Mouse (Mus musculus) neural tube, embryonic 12.5 days (tissue): ENCODE measurements at regions not wholly inside any gene's neighbourhood (a gene's known extent, or its start where the extent isn't known, plus 50 kb on each side); places are given as distances from the start of the nearest gene placed in this dataset.

Experiments
- ATAC-seq: fragments of 200-750 bp; cut with Nextera tagmentation; 2 replicates; pipeline ENCODE4 v1.8.0; 2017; ENCODE audit warnings: low read depth, mild to moderate bottlenecking, moderate TSS enrichment, moderate library complexity; ENCODE audit not compliant: low FRiP score
- H3K27ac ChIP-seq: fragments of 300-500 bp; sonication (generic); 2 replicates; pipeline ENCODE4 v1.5.1; 2016
- H3K27me3 ChIP-seq: fragments of 300-500 bp; sonication (generic); replicated peaks from 2 replicates; pipeline ENCODE4 v1.6.1; 2016; ENCODE audit warnings: mild to moderate bottlenecking
- H3K36me3 ChIP-seq: fragments of 300-500 bp; sonication (generic); 2 replicates; pipeline ENCODE4 v1.6.1; 2016; ENCODE audit warnings: mild to moderate bottlenecking
- H3K4me1 ChIP-seq: fragments of 300-500 bp; sonication (generic); 2 replicates; pipeline ENCODE4 v1.6.1; 2016
- H3K4me2 ChIP-seq: fragments of 300-500 bp; sonication (generic); replicated peaks from 2 replicates; pipeline ENCODE4 v1.6.1; 2016; ENCODE audit warnings: mild to moderate bottlenecking
- H3K4me3 ChIP-seq: fragments of 300-500 bp; sonication (generic); 2 replicates; pipeline ENCODE4 v1.5.1; 2016
- H3K9ac ChIP-seq: fragments of 300-500 bp; sonication (generic); 2 replicates; pipeline ENCODE4 v1.6.1; 2016; ENCODE audit warnings: mild to moderate bottlenecking
- H3K9me3 ChIP-seq: fragments of 300-500 bp; sonication (generic); 2 replicates; pipeline ENCODE4 v1.6.1; 2016; ENCODE audit warnings: mild to moderate bottlenecking
- WGBS: fragments of 180-500 bp; shearing (Covaris S2); methylation state at CpG from one replicate; pipeline ENCODE4 v1.1.7; 2016; 5-methylcytosine and 5-hydroxymethylcytosine counted together

- 31% methylated on average over 18 of the region's 18 CpGs for whole genome bisulfite sequencing
- peak; percentile 46; the same call in 1 of the 2 replicates for ATAC-seq
- Histone ChIP-seq H3K27ac (no peak overlapping the region), H3K9me3 (no peaks in the 10 kb centered on the region), H3K4me1 (peaks cover 32% of the 10 kb centered on the region), H3K27me3 (0 out of 2 replicates have a peak, but pooled peaks cover 7% of the 10 kb centered on the region), H3K4me3 (no peak overlapping the region), H3K9ac (no peak overlapping the region), H3K36me3 (no peaks in the 10 kb centered on the region), H3K4me2 (peak overlapping the region; percentile 17; the same call in 1 of the 2 replicates)
These were observed 220.0 kb upstream of the Tmem45b start for GRCm38 (mm10) chr9:31684099-31684811.

GRCm38 (mm10) chr9:31683302-31684081 lies 219.2 kb upstream of the Tmem45b start:
- Histone ChIP-seq H3K36me3 (no peaks in the 10 kb centered on the region), H3K27me3 (0 out of 2 replicates have a peak, but pooled peaks cover 7% of the 10 kb centered on the region), H3K9ac (no peak overlapping the region), H3K9me3 (no peaks in the 10 kb centered on the region), H3K27ac (no peak overlapping the region), H3K4me1 (peaks cover 28% of the 10 kb centered on the region), H3K4me3 (no peak overlapping the region), H3K4me2 (peak overlapping the region; percentile 31)
- WGBS = 5% methylated on average over 19 of the region's 19 CpGs
- ATAC-seq = no peak

GRCm38 (mm10) chr9:31682893-31683292 lies 218.6 kb upstream of the Tmem45b start:
- H3K9me3 ChIP-seq = no peaks in the 10 kb centered on the region
- H3K4me2 ChIP-seq = peak overlapping the region; percentile 31; the same call in 1 of the 2 replicates
- H3K4me1 ChIP-seq = peaks cover 22% of the 10 kb centered on the region
- 0 out of 2 replicates have a peak, but pooled peaks cover 7% of the 10 kb centered on the region for H3K27me3 ChIP-seq
- no peak for ATAC-seq
- no peaks in the 10 kb centered on the region for H3K36me3 ChIP-seq
- 30% methylated on average over 6 of the region's 6 CpGs for WGBS
- H3K9ac ChIP-seq = no peak overlapping the region
- H3K27ac ChIP-seq = no peak overlapping the region
- H3K4me3 ChIP-seq = no peak overlapping the region

- Histone ChIP-seq H3K27me3 (no peaks in the 10 kb centered on the region), H3K4me2 (no peak overlapping the region), H3K27ac (no peak overlapping the region), H3K36me3 (no peaks in the 10 kb centered on the region), H3K4me1 (no peaks in the 10 kb centered on the region), H3K9ac (no peak overlapping the region), H3K9me3 (no peaks in the 10 kb centered on the region), H3K4me3 (no peak overlapping the region)
- no peak for ATAC-seq
These were observed 212.9 kb upstream of the Tmem45b start for GRCm38 (mm10) chr9:31677150-31677549.

GRCm38 (mm10) chr9:31659026-31659425 lies 194.8 kb upstream of the Tmem45b start:
- Histone ChIP-seq H3K4me1 (no peaks in the 10 kb centered on the region), H3K9me3 (no peaks in the 10 kb centered on the region), H3K4me3 (no peak overlapping the region), H3K27me3 (no peaks in the 10 kb centered on the region), H3K27ac (no peak overlapping the region), H3K9ac (no peak overlapping the region), H3K4me2 (no peak overlapping the region), H3K36me3 (no peaks in the 10 kb centered on the region)
- no peak for ATAC-seq
- WGBS = 78% methylated on average over 2 of the region's 2 CpGs

GRCm38 (mm10) chr9:31657612-31658011 lies 193.3 kb upstream of the Tmem45b start:
- no peak for ATAC-seq
- no peak overlapping the region for H3K4me2 ChIP-seq
- H3K9ac ChIP-seq = no peak overlapping the region
- H3K27ac ChIP-seq = no peak overlapping the region
- H3K4me1 ChIP-seq = no peaks in the 10 kb centered on the region
- no peaks in the 10 kb centered on the region for H3K36me3 ChIP-seq
- no peaks in the 10 kb centered on the region for H3K9me3 ChIP-seq
- 94% methylated on average over 4 of the region's 4 CpGs for WGBS
- no peak overlapping the region for H3K4me3 ChIP-seq
- no peaks in the 10 kb centered on the region for H3K27me3 ChIP-seq

GRCm38 (mm10) chr9:31656676-31657075 lies 192.4 kb upstream of the Tmem45b start:
- Histone ChIP-seq H3K4me1 (no peaks in the 10 kb centered on the region), H3K27me3 (no peaks in the 10 kb centered on the region), H3K27ac (no peak overlapping the region), H3K36me3 (no peaks in the 10 kb centered on the region), H3K4me2 (no peak overlapping the region), H3K9me3 (no peaks in the 10 kb centered on the region), H3K9ac (no peak overlapping the region), H3K4me3 (no peak overlapping the region)
- 88% methylated on average over 11 of the region's 11 CpGs for WGBS
- ATAC-seq = no peak

GRCm38 (mm10) chr9:31654747-31655146 lies 190.5 kb upstream of the Tmem45b start:
- no peak overlapping the region for H3K27ac ChIP-seq
- H3K4me1 ChIP-seq = no peaks in the 10 kb centered on the region
- WGBS = 83% methylated on average over 6 of the region's 6 CpGs
- no peaks in the 10 kb centered on the region for H3K27me3 ChIP-seq
- H3K9ac ChIP-seq = no peak overlapping the region
- H3K36me3 ChIP-seq = no peaks in the 10 kb centered on the region
- H3K4me3 ChIP-seq = no peak overlapping the region
- no peak overlapping the region for H3K4me2 ChIP-seq
- H3K9me3 ChIP-seq = no peaks in the 10 kb centered on the region
- ATAC-seq = no peak

GRCm38 (mm10) chr9:31654213-31654612 lies 190.0 kb upstream of the Tmem45b start:
- no peak overlapping the region for H3K9ac ChIP-seq
- no peaks in the 10 kb centered on the region for H3K4me1 ChIP-seq
- no peak for ATAC-seq
- no peaks in the 10 kb centered on the region for H3K36me3 ChIP-seq
- H3K4me2 ChIP-seq = no peak overlapping the region
- 94% methylated on average over 7 of the region's 7 CpGs for WGBS
- H3K27ac ChIP-seq = no peak overlapping the region
- no peaks in the 10 kb centered on the region for H3K27me3 ChIP-seq
- no peak overlapping the region for H3K4me3 ChIP-seq
- H3K9me3 ChIP-seq = no peaks in the 10 kb centered on the region

- Histone ChIP-seq H3K9ac (no peak overlapping the region), H3K27me3 (no peaks in the 10 kb centered on the region), H3K4me3 (no peak overlapping the region), H3K27ac (no peak overlapping the region), H3K4me1 (no peaks in the 10 kb centered on the region), H3K9me3 (no peaks in the 10 kb centered on the region), H3K36me3 (no peaks in the 10 kb centered on the region), H3K4me2 (no peak overlapping the region)
- no peak for ATAC-seq
- WGBS = 87% methylated on average over 3 of the region's 3 CpGs
These were observed 189.5 kb upstream of the Tmem45b start for GRCm38 (mm10) chr9:31653788-31654187.

- H3K4me3 ChIP-seq = no peak overlapping the region
- no peak overlapping the region for H3K27ac ChIP-seq
- H3K27me3 ChIP-seq = no peaks in the 10 kb centered on the region
- H3K9ac ChIP-seq = no peak overlapping the region
- no peaks in the 10 kb centered on the region for H3K9me3 ChIP-seq
- no peak overlapping the region for H3K4me2 ChIP-seq
- no peaks in the 10 kb centered on the region for H3K36me3 ChIP-seq
- H3K4me1 ChIP-seq = no peaks in the 10 kb centered on the region
- 73% methylated on average over 10 of the region's 10 CpGs for WGBS
- no peak for ATAC-seq
These were observed 186.3 kb upstream of the Tmem45b start for GRCm38 (mm10) chr9:31650362-31651130.

GRCm38 (mm10) chr9:31649073-31649472 lies 184.8 kb upstream of the Tmem45b start:
- H3K9me3 ChIP-seq = no peaks in the 10 kb centered on the region
- no peak overlapping the region for H3K9ac ChIP-seq
- H3K4me3 ChIP-seq = no peak overlapping the region
- no peaks in the 10 kb centered on the region for H3K27me3 ChIP-seq
- ATAC-seq = no peak
- H3K27ac ChIP-seq = no peak overlapping the region
- WGBS = 94% methylated on average over 5 of the region's 5 CpGs
- H3K36me3 ChIP-seq = no peaks in the 10 kb centered on the region
- no peaks in the 10 kb centered on the region for H3K4me1 ChIP-seq
- no peak overlapping the region for H3K4me2 ChIP-seq
